Mouse (Mus musculus) E14TG2a.4 (cell line): ENCODE measurements around the gene Fbxl21.

ENCODE experiments used
- CTCF ChIP-seq: conservative IDR thresholded peaks from 2 replicates; pipeline ENCODE4 v1.5.1; 2014; ENCODE audit warnings: low read length
- NANOG ChIP-seq: IDR thresholded peaks from 2 replicates; pipeline ENCODE4 v1.6.1; 2014; ENCODE audit warnings: borderline replicate concordance, low read length, mixed read lengths
- POU5F1 ChIP-seq: IDR thresholded peaks from 2 replicates; pipeline ENCODE4 v1.6.1; 2014; ENCODE audit warnings: low read length, borderline replicate concordance

DNA sequence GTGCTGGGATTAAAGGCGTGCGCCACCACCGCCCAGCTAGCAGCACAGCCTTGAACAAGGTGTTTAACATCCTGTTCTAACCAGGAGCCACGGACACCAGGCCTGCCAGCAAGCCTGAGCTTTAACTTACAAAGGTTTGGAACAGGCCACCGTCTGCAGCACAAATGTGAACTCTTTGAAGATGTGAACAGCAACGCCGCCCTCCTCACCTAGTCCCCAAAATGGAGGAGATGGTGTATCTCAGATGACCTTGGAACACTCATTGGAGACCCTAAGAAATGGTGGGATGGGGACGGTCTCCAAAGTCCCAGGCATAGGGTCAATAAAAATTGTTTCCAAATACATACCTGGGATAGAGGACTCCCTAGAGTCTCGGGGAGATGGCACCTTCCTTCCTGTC lies 49.6 kb upstream of the Fbxl21 start:
- no peak for TF ChIP-seq CTCF
- no peak for TF ChIP-seq POU5F1
- no peak for TF ChIP-seq NANOG
